Mouse (Mus musculus): ENCODE results near the gene Zfp566. TPM values are rescaled to one million over a fixed set of nuclear protein-coding genes. Genes with fewer than 3 reads are reported as not detected.

Gene Zfp566
- polyA plus RNA-seq, 1 experiment from 2014 or later, result 12.8 TPM

DNA sequence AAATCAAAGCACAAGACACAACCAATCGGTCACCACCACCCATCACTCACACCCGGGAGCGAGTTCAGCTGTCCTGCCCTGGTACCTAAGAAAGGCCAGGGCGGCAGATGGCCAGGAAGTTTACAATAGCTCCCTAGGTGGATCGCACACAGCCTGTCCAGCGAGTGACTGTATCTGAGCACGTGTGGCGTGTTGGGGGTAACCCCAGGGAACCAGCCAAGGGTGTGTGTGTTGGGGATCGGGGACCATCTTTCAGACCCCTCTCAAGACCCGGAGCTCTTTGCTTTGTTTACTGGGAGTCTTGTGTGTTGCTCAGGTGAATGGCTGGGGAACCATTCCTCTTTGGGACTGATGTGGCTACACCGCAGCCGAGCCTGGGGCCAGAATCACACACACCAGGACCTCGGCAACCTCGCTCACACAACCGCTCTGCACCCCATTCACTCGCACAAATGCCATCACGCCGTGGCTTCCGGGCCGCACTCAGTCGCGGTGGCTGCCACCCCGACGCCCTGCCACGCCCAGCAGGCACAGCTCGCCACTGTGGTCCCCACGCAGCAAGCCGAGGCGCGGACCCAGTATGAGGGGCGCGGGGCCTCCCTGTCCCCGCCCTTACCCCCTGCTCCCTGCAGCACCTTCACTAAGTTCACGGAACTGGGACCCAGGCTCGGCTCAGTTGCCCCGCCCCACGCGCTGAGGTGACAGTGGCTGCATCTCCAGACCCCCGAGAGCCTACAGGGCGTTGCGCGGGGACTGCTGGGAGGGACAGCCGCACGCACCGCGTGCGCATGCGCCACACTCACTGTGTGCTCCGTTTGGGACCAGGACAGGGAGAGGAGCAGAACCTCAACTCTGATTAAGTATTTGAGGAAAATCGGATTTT lies 17.9 kb downstream of the Zfp566 start, which contains the start of gene Zfp82:
Zfp82 (minus strand) TSS at position 755 of the 883 bp plus-strand sequence.
- Histone ChIP-seq H3K27ac (ENCODE audit: low read depth, low read length) (peak within 1 kb of the TSS; percentile 41; the same call in 1 of the 2 replicates), H3K9ac (ENCODE audit: low read length) (peak within 1 kb of the TSS; percentile 77), H3K9me3 (ENCODE audit: control insufficient read depth, low read length) (no peaks in the 10 kb centered on the region), H3K4me2 (ENCODE audit: low read depth, low read length, severe bottlenecking) (peak within 1 kb of the TSS; percentile 96), H3K4me3 (ENCODE audit: low read depth, low read length) (peak within 1 kb of the TSS; percentile 71), H3K36me3 (ENCODE audit: control insufficient read depth, insufficient read depth, low read length) (no peaks in the 10 kb centered on the region), H3K27me3 (ENCODE audit: control insufficient read depth, insufficient read depth, low read length) (no peaks in the 10 kb centered on the region), H3K4me1 (replicated peaks; ENCODE audit: control insufficient read depth, insufficient read depth, low read length) (peaks cover 3% of the 10 kb centered on the region; the same call in 1 of the 2 replicates)
- ATAC-seq (replicated peaks; ENCODE audit: low FRiP score) (peak; percentile 91), DNase-seq (ENCODE audit: low spot score) (peak; percentile 92)
- WGBS, result under 1% methylated on average over 48 of the region's 50 CpGs

DNA sequence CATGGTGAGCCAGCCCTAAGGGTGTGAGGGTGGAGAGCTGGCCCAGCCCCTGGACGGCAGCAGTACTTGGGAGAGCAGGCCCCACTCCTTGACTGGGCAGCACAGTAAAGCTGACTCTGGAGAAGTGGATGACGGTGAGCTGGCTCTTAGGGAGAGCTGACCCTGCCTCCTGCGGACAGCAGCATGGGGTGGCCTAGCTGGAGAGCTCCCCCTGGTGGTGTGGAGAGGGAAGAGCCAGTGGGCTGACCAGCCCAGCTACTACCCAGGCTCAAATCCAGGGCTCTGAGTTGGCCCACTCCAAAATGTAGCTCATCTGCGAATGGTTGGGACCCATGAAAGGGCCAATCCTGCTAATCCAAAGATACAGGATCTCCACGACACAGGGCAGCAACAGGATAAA lies 25.7 kb downstream of the Zfp566 start:
- Histone ChIP-seq H3K4me2 (ENCODE audit: low read depth, low read length, severe bottlenecking) (no peak overlapping the region), H3K4me1 (replicated peaks; ENCODE audit: control insufficient read depth, insufficient read depth, low read length) (no peaks in the 10 kb centered on the region), H3K27me3 (ENCODE audit: control insufficient read depth, insufficient read depth, low read length) (no peaks in the 10 kb centered on the region), H3K27ac (ENCODE audit: low read depth, low read length) (no peak overlapping the region), H3K36me3 (ENCODE audit: control insufficient read depth, insufficient read depth, low read length) (no peaks in the 10 kb centered on the region; the same call in 1 of the 2 replicates), H3K9ac (ENCODE audit: low read length) (no peak overlapping the region), H3K4me3 (ENCODE audit: low read depth, low read length) (no peak overlapping the region), H3K9me3 (ENCODE audit: control insufficient read depth, low read length) (no peaks in the 10 kb centered on the region)
- 81% methylated on average over 5 of the region's 5 CpGs for WGBS
- ATAC-seq (replicated peaks; ENCODE audit: low FRiP score) (no peak), DNase-seq (ENCODE audit: low spot score) (no peak)

DNA sequence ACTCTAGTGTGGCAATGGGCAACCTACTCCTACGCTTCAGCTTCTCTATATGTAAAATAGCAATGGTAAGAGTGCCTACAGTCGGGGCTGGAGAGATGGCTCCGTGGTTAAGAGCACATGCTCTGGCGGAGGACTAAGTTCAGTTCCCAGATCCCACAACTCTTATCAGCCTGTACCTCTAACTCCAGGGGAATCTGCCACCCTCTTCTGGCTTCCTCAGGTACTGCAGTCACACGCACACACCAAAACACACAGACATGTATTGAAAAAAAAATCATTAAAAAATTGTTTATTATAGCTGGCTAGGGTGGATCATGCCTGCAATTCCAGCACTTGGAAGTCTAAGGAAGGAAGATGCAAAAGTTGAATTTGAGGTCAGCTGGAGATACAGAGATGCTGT lies 27.8 kb downstream of the Zfp566 start:
- Histone ChIP-seq H3K4me2 (ENCODE audit: low read depth, low read length, severe bottlenecking) (no peak overlapping the region), H3K9me3 (ENCODE audit: control insufficient read depth, low read length) (no peaks in the 10 kb centered on the region), H3K36me3 (ENCODE audit: control insufficient read depth, insufficient read depth, low read length) (no peaks in the 10 kb centered on the region; the same call in 1 of the 2 replicates), H3K4me1 (replicated peaks; ENCODE audit: control insufficient read depth, insufficient read depth, low read length) (no peaks in the 10 kb centered on the region), H3K27ac (ENCODE audit: low read depth, low read length) (no peak overlapping the region), H3K9ac (ENCODE audit: low read length) (no peak overlapping the region), H3K4me3 (ENCODE audit: low read depth, low read length) (no peak overlapping the region), H3K27me3 (ENCODE audit: control insufficient read depth, insufficient read depth, low read length) (no peaks in the 10 kb centered on the region)
- DNase-seq (ENCODE audit: low spot score) (no peak), ATAC-seq (replicated peaks; ENCODE audit: low FRiP score) (no peak)
- 87% methylated on average over 5 of the region's 5 CpGs for WGBS

DNA sequence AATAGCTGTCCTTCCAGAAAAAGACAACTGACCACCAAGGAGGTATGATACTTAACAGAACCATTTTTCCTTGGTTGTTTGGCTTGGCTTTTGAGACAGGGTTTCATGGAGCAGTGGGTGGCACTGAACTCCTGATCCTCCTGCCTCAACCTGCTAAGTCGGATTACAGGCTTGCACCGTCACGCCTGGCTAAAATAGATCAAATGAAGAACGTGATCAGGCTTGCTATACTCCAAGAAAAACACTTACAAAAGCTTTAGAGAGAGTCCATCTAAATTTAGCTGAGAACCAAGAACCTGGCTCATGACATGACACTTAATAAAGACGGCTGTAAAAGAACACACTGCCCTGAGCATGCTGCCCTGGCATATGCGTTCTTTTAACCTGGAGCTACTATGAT lies 30.0 kb downstream of the Zfp566 start:
- Histone ChIP-seq H3K4me1 (replicated peaks; ENCODE audit: control insufficient read depth, insufficient read depth, low read length) (no peaks in the 10 kb centered on the region), H3K9me3 (ENCODE audit: control insufficient read depth, low read length) (no peaks in the 10 kb centered on the region), H3K36me3 (ENCODE audit: control insufficient read depth, insufficient read depth, low read length) (peaks cover 4% of the 10 kb centered on the region; the same call in 1 of the 2 replicates), H3K4me3 (ENCODE audit: low read depth, low read length) (no peak overlapping the region), H3K27me3 (ENCODE audit: control insufficient read depth, insufficient read depth, low read length) (no peaks in the 10 kb centered on the region), H3K4me2 (ENCODE audit: low read depth, low read length, severe bottlenecking) (no peak overlapping the region), H3K27ac (ENCODE audit: low read depth, low read length) (no peak overlapping the region), H3K9ac (ENCODE audit: low read length) (no peak overlapping the region)
- 91% methylated on average over 6 of the region's 6 CpGs for WGBS
- DNase-seq (ENCODE audit: low spot score) (no peak), ATAC-seq (replicated peaks; ENCODE audit: low FRiP score) (no peak)

DNA sequence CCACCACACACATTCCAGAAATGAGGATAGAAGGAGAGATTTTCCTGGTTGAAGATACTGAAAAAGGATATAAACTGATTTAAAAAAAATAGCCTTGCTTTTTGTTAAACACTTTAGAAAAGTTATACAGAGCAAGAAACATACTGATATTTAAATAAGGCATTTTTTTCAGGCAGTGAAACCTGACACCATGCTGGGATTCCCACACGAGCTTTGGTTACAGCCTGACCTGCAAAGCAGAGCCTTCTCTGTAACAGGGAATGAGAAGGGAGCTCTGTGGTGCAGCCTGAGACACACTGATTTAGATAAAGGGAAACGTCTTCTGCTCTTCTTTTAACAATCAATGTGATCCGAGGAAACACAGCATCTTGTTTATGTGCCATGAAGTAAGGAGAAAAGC lies 36.7 kb downstream of the Zfp566 start:
- no peak for DNase-seq (ENCODE audit: low spot score)
- WGBS, result 18% methylated on average over 3 of the region's 3 CpGs
- Histone ChIP-seq H3K4me3 (ENCODE audit: low read depth, low read length) (no peak overlapping the region), H3K36me3 (ENCODE audit: control insufficient read depth, insufficient read depth, low read length) (peaks cover 4% of the 10 kb centered on the region; the same call in 1 of the 2 replicates), H3K4me2 (ENCODE audit: low read depth, low read length, severe bottlenecking) (no peak overlapping the region), H3K9me3 (ENCODE audit: control insufficient read depth, low read length) (no peaks in the 10 kb centered on the region), H3K9ac (ENCODE audit: low read length) (no peak overlapping the region), H3K27me3 (ENCODE audit: control insufficient read depth, insufficient read depth, low read length) (no peaks in the 10 kb centered on the region), H3K27ac (ENCODE audit: low read depth, low read length) (no peak overlapping the region), H3K4me1 (replicated peaks; ENCODE audit: control insufficient read depth, insufficient read depth, low read length) (no peaks in the 10 kb centered on the region)
- no peak for ATAC-seq (replicated peaks; ENCODE audit: low FRiP score)

DNA sequence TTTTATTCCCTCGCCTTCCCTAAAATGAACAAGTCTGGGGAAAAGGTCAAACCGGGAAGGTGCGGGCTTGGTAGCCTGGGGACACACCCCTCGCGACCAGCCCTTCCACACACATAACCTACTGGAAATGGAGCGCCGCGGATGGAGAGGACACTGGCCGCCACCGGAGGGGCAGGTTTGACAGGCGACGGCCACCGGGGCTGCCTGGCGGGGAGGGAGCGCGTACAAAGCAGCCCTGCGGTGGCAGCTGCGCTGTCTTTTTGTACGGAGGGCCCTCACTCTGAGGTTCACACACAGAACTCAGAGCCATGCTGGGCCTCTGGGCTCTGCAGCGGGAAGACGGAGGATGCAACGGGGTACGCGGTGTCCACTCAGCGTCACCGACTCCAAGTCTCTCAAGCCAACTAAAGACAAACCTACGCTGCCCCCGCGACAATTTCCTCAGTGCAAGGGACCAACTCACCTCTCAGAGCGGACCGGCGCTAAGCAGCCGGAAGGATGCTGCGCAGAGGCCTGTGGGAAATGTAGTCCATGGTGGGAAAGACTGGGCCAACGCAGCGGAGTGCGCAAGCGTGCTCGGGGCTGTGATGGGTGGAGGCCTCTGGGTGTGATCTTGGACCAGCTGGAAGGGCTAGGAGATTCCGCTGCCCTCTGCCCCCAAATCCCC lies 39.3 kb downstream of the Zfp566 start, which contains the start of gene Zfp14:
Zfp14 (minus strand) TSS at position 499 of the 667 bp plus-strand sequence.
- no peaks in the 10 kb centered on the region for H3K4me1 ChIP-seq (replicated peaks; ENCODE audit: control insufficient read depth, insufficient read depth, low read length)
- no peaks in the 10 kb centered on the region; the same call in 1 of the 2 replicates for H3K36me3 ChIP-seq (ENCODE audit: control insufficient read depth, insufficient read depth, low read length)
- no peaks in the 10 kb centered on the region for H3K27me3 ChIP-seq (ENCODE audit: control insufficient read depth, insufficient read depth, low read length)
- peak within 1 kb of the TSS; percentile 77 for H3K9ac ChIP-seq (ENCODE audit: low read length)
- ATAC-seq (replicated peaks; ENCODE audit: low FRiP score) (peak; percentile 99), DNase-seq (ENCODE audit: low spot score) (peak; percentile 93)
- H3K4me2 ChIP-seq (ENCODE audit: low read depth, low read length, severe bottlenecking), result peak within 1 kb of the TSS; percentile 88
- H3K9me3 ChIP-seq (ENCODE audit: control insufficient read depth, low read length), result no peaks in the 10 kb centered on the region
- under 1% methylated on average over 40 of the region's 40 CpGs for WGBS
- H3K4me3 ChIP-seq (ENCODE audit: low read depth, low read length), result peak within 1 kb of the TSS; percentile 71
- peak within 1 kb of the TSS; percentile 78; the same call in 1 of the 2 replicates for H3K27ac ChIP-seq (ENCODE audit: low read depth, low read length)

DNA sequence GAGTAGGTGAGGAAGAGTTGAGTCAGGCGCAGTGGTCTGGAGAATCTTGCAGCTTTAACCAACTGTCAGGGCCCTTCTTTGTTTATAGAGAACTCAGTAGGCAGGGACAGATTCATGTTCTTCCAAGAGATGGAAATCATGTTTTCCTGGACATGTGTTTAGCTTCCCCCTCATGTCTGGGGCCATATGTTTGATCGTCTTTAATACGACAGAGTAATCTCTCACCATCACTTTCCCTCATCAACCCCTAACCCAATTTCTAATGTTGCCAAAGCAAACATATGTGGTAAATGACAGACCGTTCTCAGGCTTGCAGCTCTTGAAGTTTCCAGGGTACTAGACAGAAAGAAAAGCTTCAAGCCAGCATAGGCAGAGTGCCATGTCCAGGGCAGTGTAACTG lies 42.2 kb downstream of the Zfp566 start:
- Histone ChIP-seq H3K27ac (ENCODE audit: low read depth, low read length) (no peak overlapping the region), H3K27me3 (ENCODE audit: control insufficient read depth, insufficient read depth, low read length) (no peaks in the 10 kb centered on the region), H3K36me3 (ENCODE audit: control insufficient read depth, insufficient read depth, low read length) (no peaks in the 10 kb centered on the region), H3K4me1 (replicated peaks; ENCODE audit: control insufficient read depth, insufficient read depth, low read length) (no peaks in the 10 kb centered on the region), H3K4me2 (ENCODE audit: low read depth, low read length, severe bottlenecking) (no peak overlapping the region), H3K9me3 (ENCODE audit: control insufficient read depth, low read length) (no peaks in the 10 kb centered on the region), H3K9ac (ENCODE audit: low read length) (no peak overlapping the region), H3K4me3 (ENCODE audit: low read depth, low read length) (no peak overlapping the region)
- ATAC-seq (replicated peaks; ENCODE audit: low FRiP score) (no peak), DNase-seq (ENCODE audit: low spot score) (no peak)
- 92% methylated on average over 4 of the region's 4 CpGs for WGBS

DNA sequence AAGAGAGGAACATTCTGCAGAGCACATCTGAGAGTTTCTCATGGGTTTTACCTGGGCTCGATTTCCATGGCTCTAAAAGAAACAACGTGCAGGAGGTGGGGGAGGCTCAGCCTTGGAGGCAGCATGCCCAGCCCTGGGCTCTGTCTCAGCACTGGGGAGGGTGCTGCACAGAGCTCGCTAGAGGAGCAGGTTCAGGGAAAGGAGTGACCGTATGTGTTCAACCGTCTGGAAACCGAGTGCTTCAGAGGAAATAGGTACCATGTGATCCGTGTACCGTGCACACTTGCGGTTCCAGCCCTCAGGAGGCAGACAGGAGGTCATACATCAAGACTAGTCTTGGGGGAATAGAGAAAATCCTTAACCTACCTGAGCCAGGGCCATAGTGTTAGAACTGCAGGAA lies 46.0 kb downstream of the Zfp566 start:
- no peak for DNase-seq (ENCODE audit: low spot score)
- no peak overlapping the region for H3K4me2 ChIP-seq (ENCODE audit: low read depth, low read length, severe bottlenecking)
- no peaks in the 10 kb centered on the region for H3K27me3 ChIP-seq (ENCODE audit: control insufficient read depth, insufficient read depth, low read length)
- no peaks in the 10 kb centered on the region for H3K4me1 ChIP-seq (replicated peaks; ENCODE audit: control insufficient read depth, insufficient read depth, low read length)
- WGBS, result 72% methylated on average over 9 of the region's 9 CpGs
- no peak overlapping the region for H3K27ac ChIP-seq (ENCODE audit: low read depth, low read length)
- H3K9ac ChIP-seq (ENCODE audit: low read length), result no peak overlapping the region
- ATAC-seq (replicated peaks; ENCODE audit: low FRiP score), result no peak
- no peaks in the 10 kb centered on the region for H3K36me3 ChIP-seq (ENCODE audit: control insufficient read depth, insufficient read depth, low read length)
- H3K4me3 ChIP-seq (ENCODE audit: low read depth, low read length), result no peak overlapping the region
- H3K9me3 ChIP-seq (ENCODE audit: control insufficient read depth, low read length), result no peaks in the 10 kb centered on the region
